ENCODE assay signal across 26 mouse cellular contexts in the genomic region with DNA sequence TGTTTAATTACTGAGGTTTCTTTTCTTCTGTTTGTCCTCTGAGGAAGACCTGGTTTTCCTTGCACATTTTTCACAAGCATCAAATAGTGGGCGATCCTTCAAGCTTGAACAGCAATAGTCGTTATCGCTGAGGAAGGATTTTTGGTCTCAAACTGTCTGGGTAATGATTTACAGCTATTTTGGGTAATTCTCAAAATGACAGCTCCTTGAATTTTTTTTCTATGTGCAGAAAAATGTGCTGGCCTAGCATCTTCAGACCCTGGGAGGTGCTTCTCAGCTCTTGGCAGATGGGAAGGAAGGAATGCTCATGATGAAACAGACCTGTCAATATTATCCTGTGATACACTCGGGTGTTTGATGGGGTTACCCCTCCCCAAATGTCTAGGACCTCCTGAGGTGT.
A peak's percentile ranks its signal among the peaks of the same experiment; 100 is the strongest.
DNase-seq lines count a peak whose midpoint lies in the region; ATAC-seq and TF ChIP-seq lines count a peak whose summit lies in the region.
"Had no signal": no experiment of that assay in that cellular context is flagged by ENCODE, and none has a peak within 500 bp of the region (broad histone marks: within the 10 kb centered on the region; RNA-seq: fewer than 3 reads in every experiment).

No protein-coding gene starts in this region.

- POLR2A ChIA-PET in Patski (lab: Charles Lee): no interaction called here

- H3K4me2 ChIP-seq in kidney, embryonic 15.5 days: no peak overlapping the region
- H3K4me2 ChIP-seq: embryonic facial prominence, embryonic 13.5 days; forebrain, embryonic 12.5 days; forebrain, embryonic 15.5 days; heart, embryonic 11.5 days; hindbrain, embryonic 12.5 days; hindbrain, embryonic 15.5 days had no signal

- no peak for TF ChIP-seq POLR2A in kidney, adult 2 months (IDR thresholded peaks at IDR 0.05; ENCODE audit: low read depth, low read length)

- H3K9ac ChIP-seq in kidney, embryonic 15.5 days: no peak overlapping the region
- H3K9ac ChIP-seq: embryonic facial prominence, embryonic 13.5 days; forebrain, embryonic 12.5 days; forebrain, embryonic 15.5 days; hindbrain, embryonic 12.5 days; hindbrain, embryonic 15.5 days had no signal

- CTCF ChIA-PET in Patski (lab: Charles Lee): interaction anchor here (1.1 to 1.7 kb wide), 2 partner anchors 12 to 20 kb away, joined by 3 read pairs; no protein-coding TSS in a partner anchor

- H3K9me3 ChIP-seq in kidney, embryonic 15.5 days (replicated peaks): no peaks in the 10 kb centered on the region
- H3K9me3 ChIP-seq: embryonic facial prominence, embryonic 10.5 days; embryonic facial prominence, embryonic 13.5 days; forebrain, embryonic 12.5 days; forebrain, embryonic 15.5 days; G1E; hindbrain, embryonic 12.5 days; hindbrain, embryonic 15.5 days had no signal

- DNase-seq in frontal cortex, postnatal 36 days (ENCODE audit: low spot score in 2 of 2): no peak
- DNase-seq in kidney, adult 2 months: peak; percentile 78
- DNase-seq in Patski (ENCODE audit: low read depth, low spot score): peak; percentile 68
- peak; percentile 29 for DNase-seq in kidney, postnatal 14 days
- DNase-seq in cerebellum, postnatal 4 days (ENCODE audit: low spot score in 2 of 2): no peak
- no peak for DNase-seq in adrenal gland, adult 18-20 months (ENCODE audit: low spot score in 2 of 2)
- DNase-seq: adrenal gland, adult 8-10 months; adrenal gland, postnatal 36 days; cerebellum, adult 18-20 months; cerebellum, adult 9-10 months; cerebellum, postnatal 25 days; embryo, embryonic 11 days; gastrocnemius, adult 2 months; gastrocnemius, postnatal 14 days had no signal

- H3K4me3 ChIP-seq in kidney, adult 2 months (ENCODE audit: insufficient read depth, low read depth, low read length): no peak overlapping the region
- no peak overlapping the region for H3K4me3 ChIP-seq in kidney, embryonic 15.5 days (replicated peaks)
- H3K4me3 ChIP-seq: embryonic facial prominence, embryonic 10.5 days; embryonic facial prominence, embryonic 13.5 days; erythroblast, embryonic 14.5 days; forebrain, embryonic 12.5 days; forebrain, embryonic 15.5 days; gastrocnemius, adult 2 months; hindbrain, embryonic 12.5 days; hindbrain, embryonic 15.5 days had no signal

- H3K27me3 ChIP-seq in kidney, adult 2 months (replicated peaks; ENCODE audit: control insufficient read depth, insufficient read depth, low read length): no peaks in the 10 kb centered on the region
- H3K27me3 ChIP-seq in kidney, embryonic 15.5 days: no peaks in the 10 kb centered on the region
- no peaks in the 10 kb centered on the region for H3K27me3 ChIP-seq in Patski
- H3K27me3 ChIP-seq: CH12.LX; embryonic facial prominence, embryonic 13.5 days; forebrain, embryonic 12.5 days; forebrain, embryonic 15.5 days; hindbrain, embryonic 12.5 days; hindbrain, embryonic 15.5 days had no signal

- in situ Hi-C loops in Patski (cut with MboI; ENCODE audit: low pct_unique_long_range_greater_than_20kb): no loop called here

- peaks cover 1% of the 10 kb centered on the region; the same call in 1 of the 2 replicates for H3K36me3 ChIP-seq in kidney, adult 2 months (ENCODE audit: control insufficient read depth, insufficient read depth, low read length)
- H3K36me3 ChIP-seq in kidney, embryonic 15.5 days: no peaks in the 10 kb centered on the region
- H3K36me3 ChIP-seq: embryonic facial prominence, embryonic 10.5 days; embryonic facial prominence, embryonic 13.5 days; G1E; hindbrain, embryonic 15.5 days had no signal

- ATAC-seq in frontal cortex, adult (ENCODE audit: low TSS enrichment): 0 out of 2 replicates have a peak, but pooled peaks have one; percentile 24
- ATAC-seq in kidney, embryonic 15.5 days (replicated peaks; ENCODE audit: low FRiP score): no peak
- peak; percentile 31 for ATAC-seq in Patski
- ATAC-seq: forebrain, embryonic 15.5 days had no signal

- H3K4me1 ChIP-seq in kidney, adult 2 months (ENCODE audit: control insufficient read depth, insufficient read depth, low read length): peaks cover 5% of the 10 kb centered on the region; the same call in 1 of the 2 replicates
- H3K4me1 ChIP-seq in kidney, embryonic 15.5 days: no peaks in the 10 kb centered on the region
- H3K4me1 ChIP-seq: hindbrain, embryonic 15.5 days had no signal

- WGBS in kidney, adult 2 months: 38% methylated on average over 4 of the region's 4 CpGs
- WGBS in kidney, embryonic 15.5 days: 71% methylated on average over 4 of the region's 4 CpGs

- no peak for TF ChIP-seq CTCF in kidney, adult 2 months (conservative IDR thresholded peaks at IDR 0.05; ENCODE audit: insufficient read depth, insufficient read length, low read depth, low read length)
- no peak for TF ChIP-seq CTCF in Patski (IDR thresholded peaks at IDR 0.05)

- H3K27ac ChIP-seq in kidney, adult 2 months (ENCODE audit: insufficient read depth, low read depth, low read length): peak overlapping the region; percentile 23; the same call in 1 of the 2 replicates
- no peak overlapping the region for H3K27ac ChIP-seq in kidney, embryonic 15.5 days
- H3K27ac ChIP-seq: embryonic facial prominence, embryonic 10.5 days; embryonic facial prominence, embryonic 13.5 days; forebrain, embryonic 12.5 days; forebrain, embryonic 15.5 days; gastrocnemius, adult 2 months; hindbrain, embryonic 12.5 days; hindbrain, embryonic 15.5 days had no signal

Comparison
In these comparisons a context has a peak if more than half of its experiments do, and no peak if none do; other contexts are left out.
1. DNase-seq: peak in kidney, adult 2 months (single experiment), Patski (single experiment) and kidney, postnatal 14 days (single experiment); none in frontal cortex, postnatal 36 days (0 of 2), cerebellum, postnatal 4 days (0 of 2) and adrenal gland, adult 18-20 months (0 of 2).